Mouse (Mus musculus) heart, postnatal 0 days (tissue): ENCODE data around the gene Reps1.

ENCODE experiments used
- CTCF ChIP-seq: IDR thresholded peaks from 2 replicates; pipeline ENCODE4 v1.5.1; 2016; ENCODE audit warnings: antibody characterized with exemption, control low read depth, low read depth
- EP300 ChIP-seq: IDR thresholded peaks from 2 replicates; pipeline ENCODE4 v1.6.1; 2016; ENCODE audit warnings: antibody characterized with exemption, low read depth

GRCm38 (mm10) chr10:18064606-18065228 is 9.1 kb downstream of the Reps1 start:
- TF ChIP-seq CTCF, result no peak
- no peak for TF ChIP-seq EP300
